Mouse (Mus musculus): ENCODE measurements at regions not wholly inside any gene's neighbourhood (a gene's known extent, or its start where the extent isn't known, plus 50 kb on each side); places are given as distances from the start of the nearest gene placed in this dataset.

DNA sequence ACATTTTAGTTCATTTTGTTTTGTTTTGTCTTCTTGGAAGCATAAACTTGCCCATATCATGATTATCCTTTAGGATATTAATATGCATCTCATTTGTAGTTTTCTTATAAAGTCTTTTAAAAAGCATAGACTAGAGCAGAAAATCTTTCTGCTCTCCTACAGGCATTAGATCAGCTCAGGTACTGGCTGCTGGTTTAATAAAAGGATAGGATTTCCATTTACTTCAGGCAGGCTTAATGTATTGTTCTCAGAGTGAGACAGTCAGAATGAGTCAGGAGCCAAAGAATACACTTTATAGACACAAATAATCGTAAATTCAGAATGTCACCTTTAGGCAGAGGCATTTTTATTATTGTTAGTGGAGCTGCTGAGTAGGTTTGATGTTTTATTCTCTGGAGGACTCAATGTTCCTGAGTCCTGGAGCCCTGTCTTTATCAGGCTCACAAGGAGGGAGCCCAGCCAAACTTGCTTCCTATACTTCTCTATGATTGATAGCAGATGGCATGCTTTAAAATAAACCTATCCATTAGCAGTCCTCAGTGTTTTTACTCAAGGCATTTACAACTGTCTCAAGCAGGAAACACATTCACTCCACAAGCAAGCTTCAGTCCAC lies 469.5 kb upstream of the Zeb2 start:
- Histone ChIP-seq H3K9me3 (ENCODE audit: control insufficient read depth, low read length) (no peaks in the 10 kb centered on the region), H3K9ac (replicated peaks; ENCODE audit: low read depth, low read length) (no peak overlapping the region), H3K36me3 (ENCODE audit: control insufficient read depth, insufficient read depth) (no peaks in the 10 kb centered on the region), H3K4me3 (replicated peaks; ENCODE audit: low read length) (no peak overlapping the region), H3K27me3 (replicated peaks; ENCODE audit: control insufficient read depth, insufficient read depth, low read length) (no peaks in the 10 kb centered on the region), H3K27ac (ENCODE audit: low read length) (no peak overlapping the region), H3K4me2 (ENCODE audit: low read length) (no peak overlapping the region), H3K4me1 (replicated peaks; ENCODE audit: control insufficient read depth, insufficient read depth, low read length) (peaks cover 3% of the 10 kb centered on the region; the same call in 1 of the 2 replicates)
- 72% methylated on average over 1 of the region's 1 CpGs for WGBS
- no peak for ATAC-seq

DNA sequence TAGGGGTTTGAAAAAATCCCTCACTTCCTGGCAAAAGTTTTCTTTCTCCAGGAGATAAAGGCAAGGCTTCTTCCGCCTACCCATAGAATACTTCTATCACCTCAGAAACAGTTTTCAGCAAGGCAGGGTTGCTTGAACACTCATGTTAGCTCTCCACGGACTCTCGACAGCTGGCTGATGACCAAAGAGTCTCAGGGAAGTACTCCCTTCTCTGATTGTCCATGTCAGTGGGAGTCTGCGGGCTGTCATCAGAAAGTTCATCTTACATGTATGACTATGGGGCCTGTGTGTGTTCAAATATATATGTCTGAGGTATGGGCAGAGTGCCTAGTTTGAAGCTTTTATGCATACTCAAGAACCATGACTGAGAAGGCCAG lies 464.3 kb upstream of the Zeb2 start:
- no peaks in the 10 kb centered on the region for H3K9me3 ChIP-seq (ENCODE audit: control insufficient read depth, low read length)
- no peaks in the 10 kb centered on the region for H3K36me3 ChIP-seq (ENCODE audit: control insufficient read depth, insufficient read depth)
- H3K4me2 ChIP-seq (ENCODE audit: low read length): no peak overlapping the region
- no peak overlapping the region for H3K27ac ChIP-seq (ENCODE audit: low read length)
- ATAC-seq: no peak
- no peak overlapping the region for H3K9ac ChIP-seq (replicated peaks; ENCODE audit: low read depth, low read length)
- no peak overlapping the region for H3K4me3 ChIP-seq (replicated peaks; ENCODE audit: low read length)
- H3K27me3 ChIP-seq (replicated peaks; ENCODE audit: control insufficient read depth, insufficient read depth, low read length): no peaks in the 10 kb centered on the region
- H3K4me1 ChIP-seq (replicated peaks; ENCODE audit: control insufficient read depth, insufficient read depth, low read length): no peaks in the 10 kb centered on the region
- WGBS: 88% methylated on average over 4 of the region's 4 CpGs

DNA sequence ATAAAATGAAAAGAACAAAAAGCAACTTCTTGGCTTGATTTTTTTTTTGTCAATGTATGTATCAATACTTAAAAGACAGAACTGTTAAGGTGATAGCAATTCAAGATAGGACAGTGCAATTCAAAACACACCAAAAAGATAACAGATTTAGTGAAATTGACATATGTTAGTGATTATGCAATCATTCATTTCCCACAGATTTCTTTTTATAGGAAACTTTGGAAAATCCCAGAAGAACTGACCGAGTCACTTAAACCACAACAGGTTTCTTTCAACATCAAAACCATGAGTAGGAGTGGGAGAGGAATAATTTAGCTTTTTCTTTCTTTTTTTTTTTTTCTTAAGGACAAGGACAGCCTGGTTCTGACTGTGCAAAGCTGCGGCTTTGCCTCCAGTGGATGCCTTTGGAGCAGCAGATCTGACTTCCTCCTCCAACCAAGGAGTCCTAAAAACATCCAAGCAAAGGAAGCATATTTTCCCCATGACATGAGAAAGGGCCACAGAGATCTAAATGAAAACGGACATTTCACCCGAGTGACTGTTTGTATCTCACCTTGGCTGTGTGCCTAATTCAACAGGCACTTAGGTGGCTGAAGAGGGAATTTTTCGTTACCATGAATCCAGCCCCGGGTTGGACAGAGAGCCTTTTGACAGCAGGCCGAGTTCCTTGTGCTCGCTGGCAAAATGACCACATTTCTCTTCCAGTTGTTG lies 463.8 kb upstream of the Zeb2 start:
- no peak overlapping the region for H3K4me3 ChIP-seq (replicated peaks; ENCODE audit: low read length)
- no peaks in the 10 kb centered on the region for H3K4me1 ChIP-seq (replicated peaks; ENCODE audit: control insufficient read depth, insufficient read depth, low read length)
- no peak for ATAC-seq
- H3K4me2 ChIP-seq (ENCODE audit: low read length): no peak overlapping the region
- H3K9ac ChIP-seq (replicated peaks; ENCODE audit: low read depth, low read length): no peak overlapping the region
- H3K9me3 ChIP-seq (ENCODE audit: control insufficient read depth, low read length): no peaks in the 10 kb centered on the region
- WGBS: 71% methylated on average over 8 of the region's 8 CpGs
- no peaks in the 10 kb centered on the region for H3K27me3 ChIP-seq (replicated peaks; ENCODE audit: control insufficient read depth, insufficient read depth, low read length)
- no peaks in the 10 kb centered on the region for H3K36me3 ChIP-seq (ENCODE audit: control insufficient read depth, insufficient read depth)
- H3K27ac ChIP-seq (ENCODE audit: low read length): no peak overlapping the region

DNA sequence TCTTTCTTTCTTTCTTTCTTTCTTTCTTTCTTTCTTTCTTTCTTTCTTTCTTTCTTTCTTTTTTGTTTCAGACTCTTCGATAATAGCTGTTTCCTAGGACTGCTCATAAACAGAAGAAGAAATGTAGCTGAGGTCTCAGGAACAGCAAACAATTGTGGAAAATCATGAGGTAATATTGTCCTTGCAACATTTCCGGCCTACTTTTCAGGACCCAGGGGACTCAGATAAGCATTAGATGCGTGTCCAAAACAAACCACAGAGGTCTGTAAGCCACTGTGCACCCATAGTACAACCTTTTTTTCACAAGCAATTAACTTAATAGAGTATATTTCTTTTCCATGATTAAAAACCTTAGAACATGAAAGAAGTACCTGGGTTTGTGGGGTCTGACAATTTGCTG lies 455.7 kb upstream of the Zeb2 start:
- H3K9ac ChIP-seq (replicated peaks; ENCODE audit: low read depth, low read length): no peak overlapping the region
- no peak overlapping the region for H3K4me3 ChIP-seq (replicated peaks; ENCODE audit: low read length)
- no peaks in the 10 kb centered on the region for H3K36me3 ChIP-seq (ENCODE audit: control insufficient read depth, insufficient read depth)
- no peak for ATAC-seq
- H3K4me2 ChIP-seq (ENCODE audit: low read length): no peak overlapping the region
- no peaks in the 10 kb centered on the region for H3K4me1 ChIP-seq (replicated peaks; ENCODE audit: control insufficient read depth, insufficient read depth, low read length)
- H3K27ac ChIP-seq (ENCODE audit: low read length): no peak overlapping the region
- no peaks in the 10 kb centered on the region for H3K27me3 ChIP-seq (replicated peaks; ENCODE audit: control insufficient read depth, insufficient read depth, low read length)
- no peaks in the 10 kb centered on the region for H3K9me3 ChIP-seq (ENCODE audit: control insufficient read depth, low read length)
- WGBS: 89% methylated on average over 3 of the region's 3 CpGs

DNA sequence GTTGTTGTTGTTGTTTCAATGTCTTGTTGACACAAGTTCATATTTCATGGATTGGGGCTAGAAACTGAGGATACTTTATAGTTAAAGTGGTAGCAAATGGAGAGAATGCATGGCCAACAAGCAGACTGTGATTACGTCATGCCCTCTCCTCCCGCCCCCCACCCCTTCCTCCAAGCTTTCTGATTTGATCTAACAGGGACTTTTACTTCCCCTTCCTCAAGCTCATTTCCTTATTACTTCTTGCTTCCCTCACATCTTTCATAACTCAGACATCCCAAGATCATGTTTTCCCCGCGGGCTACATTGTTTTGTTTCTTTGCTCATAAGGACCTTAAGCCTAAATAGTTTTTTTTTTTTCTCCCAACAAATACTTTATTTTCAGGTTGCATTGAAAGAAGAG lies 437.5 kb upstream of the Zeb2 start:
- Histone ChIP-seq H3K4me2 (ENCODE audit: low read length) (no peak overlapping the region), H3K9me3 (ENCODE audit: control insufficient read depth, low read length) (no peaks in the 10 kb centered on the region), H3K36me3 (ENCODE audit: control insufficient read depth, insufficient read depth) (no peaks in the 10 kb centered on the region), H3K4me3 (replicated peaks; ENCODE audit: low read length) (no peak overlapping the region), H3K9ac (replicated peaks; ENCODE audit: low read depth, low read length) (no peak overlapping the region), H3K4me1 (replicated peaks; ENCODE audit: control insufficient read depth, insufficient read depth, low read length) (no peaks in the 10 kb centered on the region), H3K27ac (ENCODE audit: low read length) (no peak overlapping the region), H3K27me3 (replicated peaks; ENCODE audit: control insufficient read depth, insufficient read depth, low read length) (no peaks in the 10 kb centered on the region)
- WGBS: 85% methylated on average over 4 of the region's 4 CpGs
- ATAC-seq: no peak

DNA sequence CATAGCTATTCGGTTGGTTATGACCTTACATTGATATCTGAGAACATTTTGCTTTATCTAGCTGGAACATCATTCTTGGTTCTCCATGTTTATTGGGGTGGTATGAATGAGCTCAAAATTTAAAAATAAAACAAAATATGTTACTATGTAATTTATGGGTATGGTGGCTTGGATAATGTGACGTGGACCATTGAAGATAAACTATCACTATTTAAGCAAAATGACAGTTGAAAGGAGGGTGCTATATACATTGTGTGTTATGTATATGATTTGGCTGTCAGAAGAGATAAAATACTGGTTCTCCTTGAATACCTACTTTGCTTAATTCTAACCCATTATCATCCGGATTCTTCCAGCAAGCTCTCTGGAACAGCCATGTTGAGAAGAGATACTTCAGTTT lies 424.2 kb upstream of the Zeb2 start:
- no peak for ATAC-seq
- H3K36me3 ChIP-seq (ENCODE audit: control insufficient read depth, insufficient read depth): no peaks in the 10 kb centered on the region

DNA sequence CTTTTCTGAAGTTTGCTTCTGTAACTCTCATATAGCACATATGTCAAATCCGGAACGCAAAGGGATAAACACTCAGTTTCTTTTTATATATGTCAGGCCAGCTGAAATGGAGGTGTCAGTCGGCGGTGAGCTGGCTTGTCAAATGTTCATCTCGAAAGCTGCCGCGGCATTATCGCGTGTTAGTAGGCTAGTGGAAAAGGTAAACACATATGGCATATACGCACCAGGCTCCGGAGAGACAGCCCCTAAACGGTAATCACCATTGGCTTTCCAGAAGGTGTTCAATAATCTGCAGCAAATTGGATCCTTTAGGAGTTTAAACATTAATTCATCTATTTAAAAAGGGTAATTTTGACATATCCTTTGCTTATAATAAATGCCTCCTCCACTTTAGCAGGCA lies 421.8 kb upstream of the Zeb2 start:
- no peak overlapping the region for H3K27ac ChIP-seq (ENCODE audit: low read length)
- ATAC-seq: no peak
- no peaks in the 10 kb centered on the region for H3K36me3 ChIP-seq (ENCODE audit: control insufficient read depth, insufficient read depth)
- H3K4me1 ChIP-seq (replicated peaks; ENCODE audit: control insufficient read depth, insufficient read depth, low read length): no peaks in the 10 kb centered on the region
- H3K27me3 ChIP-seq (replicated peaks; ENCODE audit: control insufficient read depth, insufficient read depth, low read length): no peaks in the 10 kb centered on the region
- no peak overlapping the region for H3K9ac ChIP-seq (replicated peaks; ENCODE audit: low read depth, low read length)
- no peaks in the 10 kb centered on the region for H3K9me3 ChIP-seq (ENCODE audit: control insufficient read depth, low read length)
- H3K4me3 ChIP-seq (replicated peaks; ENCODE audit: low read length): no peak overlapping the region
- 79% methylated on average over 12 of the region's 12 CpGs for WGBS
- no peak overlapping the region for H3K4me2 ChIP-seq (ENCODE audit: low read length)

More for the DNA sequence above, 424.2 kb upstream of the Zeb2 start:
- H3K4me2 ChIP-seq (ENCODE audit: low read length): no peak overlapping the region
- H3K4me1 ChIP-seq (replicated peaks; ENCODE audit: control insufficient read depth, insufficient read depth, low read length): no peaks in the 10 kb centered on the region
- 92% methylated on average over 3 of the region's 3 CpGs for WGBS
- no peaks in the 10 kb centered on the region for H3K9me3 ChIP-seq (ENCODE audit: control insufficient read depth, low read length)
- no peaks in the 10 kb centered on the region for H3K27me3 ChIP-seq (replicated peaks; ENCODE audit: control insufficient read depth, insufficient read depth, low read length)
- no peak overlapping the region for H3K9ac ChIP-seq (replicated peaks; ENCODE audit: low read depth, low read length)
- H3K4me3 ChIP-seq (replicated peaks; ENCODE audit: low read length): no peak overlapping the region
- no peak overlapping the region for H3K27ac ChIP-seq (ENCODE audit: low read length)

DNA sequence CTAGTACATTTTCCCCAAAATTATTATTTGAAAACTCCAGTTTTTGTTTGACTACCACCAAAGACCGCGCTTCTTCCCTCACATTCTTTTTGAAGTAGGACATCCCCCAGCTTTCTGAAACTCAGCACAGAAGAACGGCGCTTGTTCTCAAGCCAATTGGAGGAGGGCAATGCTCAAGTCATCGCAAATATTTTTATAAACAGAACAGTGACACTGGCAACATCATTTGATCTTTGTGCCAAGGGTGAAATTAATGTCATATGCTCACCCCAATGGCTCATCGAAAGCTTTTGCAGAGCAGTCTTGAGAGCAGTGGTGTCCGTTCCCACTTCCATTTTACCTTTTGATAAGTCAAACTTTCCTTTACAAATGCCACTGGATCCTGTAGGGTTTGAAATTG lies 420.5 kb upstream of the Zeb2 start:
- 93% methylated on average over 7 of the region's 7 CpGs for WGBS
- H3K4me1 ChIP-seq (replicated peaks; ENCODE audit: control insufficient read depth, insufficient read depth, low read length): no peaks in the 10 kb centered on the region
- H3K4me3 ChIP-seq (replicated peaks; ENCODE audit: low read length): no peak overlapping the region
- no peak overlapping the region for H3K9ac ChIP-seq (replicated peaks; ENCODE audit: low read depth, low read length)
- H3K27me3 ChIP-seq (replicated peaks; ENCODE audit: control insufficient read depth, insufficient read depth, low read length): no peaks in the 10 kb centered on the region
- ATAC-seq: no peak
- no peak overlapping the region for H3K4me2 ChIP-seq (ENCODE audit: low read length)
- no peaks in the 10 kb centered on the region for H3K9me3 ChIP-seq (ENCODE audit: control insufficient read depth, low read length)
- no peak overlapping the region for H3K27ac ChIP-seq (ENCODE audit: low read length)
- H3K36me3 ChIP-seq (ENCODE audit: control insufficient read depth, insufficient read depth): no peaks in the 10 kb centered on the region

DNA sequence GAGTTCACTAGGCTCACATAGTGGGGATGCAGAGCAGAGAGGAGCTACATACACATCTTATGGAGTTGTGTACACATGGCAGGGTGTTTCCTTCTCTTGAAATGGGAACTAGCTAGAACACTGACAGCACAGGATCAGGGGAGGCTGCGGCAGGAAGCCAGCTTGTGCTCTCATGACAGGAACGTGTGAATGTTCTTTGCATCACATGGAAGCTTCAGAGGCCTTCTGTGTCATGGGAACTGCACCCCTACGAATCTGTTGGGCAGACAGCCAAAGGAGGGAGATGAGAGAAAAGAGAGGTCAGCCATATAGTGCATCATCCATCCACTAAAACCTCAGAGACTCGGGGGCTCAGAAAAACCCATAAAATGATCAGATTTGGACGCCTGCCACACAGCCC lies 417.6 kb upstream of the Zeb2 start:
- 65% methylated on average over 5 of the region's 5 CpGs for WGBS

DNA sequence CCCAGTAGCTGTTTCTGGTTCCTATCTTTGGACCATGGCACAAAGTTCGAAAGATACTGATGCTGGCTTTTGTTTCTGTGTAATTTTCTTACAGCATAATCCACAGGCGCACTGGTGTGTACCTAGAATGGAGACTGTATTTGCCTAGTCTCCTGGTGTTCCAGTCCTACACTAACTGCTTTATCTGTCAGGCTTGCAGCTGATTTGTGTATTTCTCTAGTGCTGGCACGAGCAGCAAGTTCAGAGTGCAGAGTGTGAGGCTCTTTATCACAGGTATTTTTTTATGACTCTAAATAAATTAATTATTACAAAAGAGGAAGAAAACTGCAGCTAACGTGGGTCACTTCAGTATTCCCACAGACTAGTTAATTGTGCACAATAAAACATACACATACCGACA lies 405.1 kb upstream of the Zeb2 start:
- no peak for ATAC-seq
- Histone ChIP-seq H3K4me3 (replicated peaks; ENCODE audit: low read length) (no peak overlapping the region), H3K27ac (ENCODE audit: low read length) (no peak overlapping the region), H3K9me3 (ENCODE audit: control insufficient read depth, low read length) (no peaks in the 10 kb centered on the region), H3K27me3 (replicated peaks; ENCODE audit: control insufficient read depth, insufficient read depth, low read length) (no peaks in the 10 kb centered on the region), H3K4me2 (ENCODE audit: low read length) (no peak overlapping the region), H3K4me1 (replicated peaks; ENCODE audit: control insufficient read depth, insufficient read depth, low read length) (no peaks in the 10 kb centered on the region), H3K9ac (replicated peaks; ENCODE audit: low read depth, low read length) (no peak overlapping the region), H3K36me3 (ENCODE audit: control insufficient read depth, insufficient read depth) (no peaks in the 10 kb centered on the region)
- WGBS: 85% methylated on average over 5 of the region's 5 CpGs

More for the DNA sequence above, 417.6 kb upstream of the Zeb2 start:
- Histone ChIP-seq H3K4me1 (replicated peaks; ENCODE audit: control insufficient read depth, insufficient read depth, low read length) (no peaks in the 10 kb centered on the region), H3K4me3 (replicated peaks; ENCODE audit: low read length) (no peak overlapping the region), H3K36me3 (ENCODE audit: control insufficient read depth, insufficient read depth) (no peaks in the 10 kb centered on the region), H3K4me2 (ENCODE audit: low read length) (no peak overlapping the region), H3K27ac (ENCODE audit: low read length) (no peak overlapping the region), H3K9me3 (ENCODE audit: control insufficient read depth, low read length) (no peaks in the 10 kb centered on the region), H3K27me3 (replicated peaks; ENCODE audit: control insufficient read depth, insufficient read depth, low read length) (no peaks in the 10 kb centered on the region), H3K9ac (replicated peaks; ENCODE audit: low read depth, low read length) (no peak overlapping the region)
- ATAC-seq: no peak
